Mouse (Mus musculus) lung, embryonic 15.5 days (tissue): Measurements from ENCODE around the gene Cachd1. TPM values are rescaled to one million over a fixed set of nuclear protein-coding genes. Genes with fewer than 3 reads are reported as not detected.

Experiments used
- ATAC-seq: fragments of 200-750 bp; cut with Nextera tagmentation; 2 replicates; pipeline ENCODE4 v1.8.0; 2017; ENCODE audit warnings: moderate number of reproducible peaks, borderline replicate concordance; ENCODE audit not compliant: low FRiP score, low TSS enrichment; ENCODE audit errors: extremely low read depth
- H3K27ac ChIP-seq: fragments of 300-500 bp; sonication (generic); 2 replicates; pipeline ENCODE4 v1.5.1; 2015; ENCODE audit warnings: moderate library complexity, mild to moderate bottlenecking, inconsistent platforms
- H3K27me3 ChIP-seq: fragments of 300-500 bp; sonication (generic); 2 replicates; pipeline ENCODE4 v1.6.1; 2015; ENCODE audit warnings: inconsistent platforms
- H3K36me3 ChIP-seq: fragments of 300-500 bp; sonication (generic); 2 replicates; pipeline ENCODE4 v1.6.1; 2015; ENCODE audit warnings: inconsistent platforms
- H3K4me1 ChIP-seq: fragments of 300-500 bp; sonication (generic); 2 replicates; pipeline ENCODE4 v1.6.1; 2015; ENCODE audit warnings: inconsistent platforms
- H3K4me2 ChIP-seq: fragments of 300-500 bp; sonication (generic); 2 replicates; pipeline ENCODE4 v1.6.1; 2015; ENCODE audit warnings: inconsistent platforms, mild to moderate bottlenecking, moderate library complexity
- H3K4me3 ChIP-seq: fragments of 300-500 bp; sonication (generic); 2 replicates; pipeline ENCODE4 v1.5.1; 2015; ENCODE audit warnings: mild to moderate bottlenecking, inconsistent platforms
- H3K9ac ChIP-seq: fragments of 300-500 bp; sonication (generic); 2 replicates; pipeline ENCODE4 v1.6.1; 2015; ENCODE audit warnings: inconsistent platforms
- H3K9me3 ChIP-seq: fragments of 300-500 bp; sonication (generic); 2 replicates; pipeline ENCODE4 v1.6.1; 2016; ENCODE audit warnings: inconsistent platforms
- WGBS: fragments of 180-500 bp; shearing (Covaris S2); methylation state at CpG from one replicate; pipeline ENCODE4 v1.1.7; 2015; 5-methylcytosine and 5-hydroxymethylcytosine counted together
- polyA plus RNA-seq: library from polyadenylated mRNA; unstranded; fragments of >200 nt; fragmentation: Nextera tagmentation; extraction: Ambion mirVana; gene quantifications from 2 replicates; pipeline ENCODE4 v1.2.1, GENCODE M21; 2015

Cachd1 gene
- polyA plus RNA-seq, 1 experiment from 2014 or later, result 19.1 TPM

DNA sequence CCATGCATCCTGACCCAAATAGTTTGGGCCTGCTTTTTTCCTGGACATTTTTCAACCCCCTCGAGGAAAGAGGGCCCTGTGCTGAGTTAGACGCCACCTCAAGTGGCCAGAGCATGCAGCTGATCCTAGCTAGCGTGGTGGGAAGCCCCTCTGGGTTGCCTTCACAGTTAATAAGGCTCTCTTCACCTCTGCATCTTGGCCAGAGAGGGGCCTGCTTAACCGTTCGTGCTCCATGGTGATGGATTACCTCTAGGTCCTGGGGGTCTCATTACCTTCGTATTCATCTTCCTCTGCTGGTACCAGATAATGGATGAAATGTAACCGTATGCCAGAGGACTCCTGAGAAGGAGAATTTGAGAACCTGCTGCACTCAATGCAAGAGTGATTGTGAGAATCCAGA lies 167.2 kb downstream of the Cachd1 start:
- 53% methylated on average over 7 of the region's 7 CpGs for WGBS
- H3K36me3 ChIP-seq, result peaks cover 6% of the 10 kb centered on the region; the same call in 1 of the 2 replicates
- ATAC-seq, result no peak

DNA sequence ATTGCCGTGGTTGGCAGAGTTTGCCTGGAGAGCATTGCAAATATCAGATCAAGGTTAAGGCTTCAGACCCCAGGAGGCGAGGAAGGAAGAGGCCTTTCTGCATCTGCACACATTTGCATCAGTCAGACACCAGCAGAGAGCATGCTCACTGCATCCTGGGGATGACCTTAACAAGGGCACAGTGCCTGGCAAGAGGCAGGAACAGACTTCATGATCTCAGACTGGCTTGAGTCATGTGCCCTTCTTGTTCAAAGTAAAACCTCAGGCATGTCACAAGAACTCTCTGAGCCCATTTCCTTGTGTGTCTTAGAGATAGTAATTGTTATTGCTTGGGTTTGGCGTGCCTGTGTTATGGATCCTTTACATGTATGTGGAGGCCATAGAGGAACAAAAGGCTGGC lies 167.8 kb downstream of the Cachd1 start:
- no peak overlapping the region for H3K4me3 ChIP-seq
- no peaks in the 10 kb centered on the region for H3K27me3 ChIP-seq
- no peak for ATAC-seq
- 66% methylated on average over 3 of the region's 3 CpGs for whole genome bisulfite sequencing
- H3K36me3 ChIP-seq, result peaks cover 6% of the 10 kb centered on the region; the same call in 1 of the 2 replicates
- H3K4me2 ChIP-seq, result no peak overlapping the region
- no peak overlapping the region for H3K9ac ChIP-seq
- H3K9me3 ChIP-seq, result no peaks in the 10 kb centered on the region
- H3K4me1 ChIP-seq, result no peaks in the 10 kb centered on the region
- no peak overlapping the region for H3K27ac ChIP-seq

More for the DNA sequence above, 167.2 kb downstream of the Cachd1 start:
- Histone ChIP-seq H3K9me3 (no peaks in the 10 kb centered on the region), H3K27me3 (no peaks in the 10 kb centered on the region), H3K4me2 (no peak overlapping the region), H3K4me1 (no peaks in the 10 kb centered on the region), H3K4me3 (no peak overlapping the region), H3K9ac (no peak overlapping the region), H3K27ac (no peak overlapping the region)

DNA sequence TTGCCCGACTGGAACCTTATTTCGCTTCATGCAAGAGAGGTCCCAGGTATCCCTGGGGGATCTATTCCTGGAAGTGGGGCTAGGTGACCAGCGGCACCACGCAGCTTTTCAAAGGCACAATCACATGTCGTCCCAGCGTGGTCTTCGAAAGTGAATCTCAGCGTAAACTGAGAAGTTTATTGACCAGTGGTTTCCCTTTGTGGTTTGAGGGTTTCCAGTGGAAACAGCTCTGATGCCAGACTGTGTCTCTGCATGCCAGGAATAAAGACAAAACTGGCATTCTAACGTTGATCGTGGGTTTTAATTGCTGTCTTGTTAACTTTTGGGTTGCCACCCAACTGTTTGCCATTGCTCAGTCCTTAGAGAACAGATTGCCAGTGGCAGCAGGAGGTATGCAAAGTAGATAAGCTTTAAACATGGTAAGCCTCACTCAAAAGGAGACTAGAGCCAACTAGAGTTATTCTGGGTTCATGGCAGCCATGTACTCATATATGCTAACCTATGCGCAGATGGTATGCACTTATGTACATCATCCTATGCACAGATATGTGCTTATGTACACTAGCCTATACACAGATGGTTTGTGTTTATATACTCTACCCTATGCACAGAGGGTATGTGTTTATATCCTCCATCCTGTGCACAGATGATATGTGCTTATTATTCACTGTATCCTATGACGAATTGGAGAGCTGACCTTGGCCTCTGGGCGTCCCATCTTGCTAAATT lies 168.9 kb downstream of the Cachd1 start:
- no peak for ATAC-seq
- Histone ChIP-seq H3K27ac (no peak overlapping the region), H3K4me2 (no peak overlapping the region), H3K4me1 (no peaks in the 10 kb centered on the region), H3K4me3 (no peak overlapping the region), H3K27me3 (no peaks in the 10 kb centered on the region), H3K36me3 (peaks cover 4% of the 10 kb centered on the region; the same call in 1 of the 2 replicates), H3K9me3 (no peaks in the 10 kb centered on the region), H3K9ac (no peak overlapping the region)
- WGBS, result 83% methylated on average over 13 of the region's 13 CpGs

DNA sequence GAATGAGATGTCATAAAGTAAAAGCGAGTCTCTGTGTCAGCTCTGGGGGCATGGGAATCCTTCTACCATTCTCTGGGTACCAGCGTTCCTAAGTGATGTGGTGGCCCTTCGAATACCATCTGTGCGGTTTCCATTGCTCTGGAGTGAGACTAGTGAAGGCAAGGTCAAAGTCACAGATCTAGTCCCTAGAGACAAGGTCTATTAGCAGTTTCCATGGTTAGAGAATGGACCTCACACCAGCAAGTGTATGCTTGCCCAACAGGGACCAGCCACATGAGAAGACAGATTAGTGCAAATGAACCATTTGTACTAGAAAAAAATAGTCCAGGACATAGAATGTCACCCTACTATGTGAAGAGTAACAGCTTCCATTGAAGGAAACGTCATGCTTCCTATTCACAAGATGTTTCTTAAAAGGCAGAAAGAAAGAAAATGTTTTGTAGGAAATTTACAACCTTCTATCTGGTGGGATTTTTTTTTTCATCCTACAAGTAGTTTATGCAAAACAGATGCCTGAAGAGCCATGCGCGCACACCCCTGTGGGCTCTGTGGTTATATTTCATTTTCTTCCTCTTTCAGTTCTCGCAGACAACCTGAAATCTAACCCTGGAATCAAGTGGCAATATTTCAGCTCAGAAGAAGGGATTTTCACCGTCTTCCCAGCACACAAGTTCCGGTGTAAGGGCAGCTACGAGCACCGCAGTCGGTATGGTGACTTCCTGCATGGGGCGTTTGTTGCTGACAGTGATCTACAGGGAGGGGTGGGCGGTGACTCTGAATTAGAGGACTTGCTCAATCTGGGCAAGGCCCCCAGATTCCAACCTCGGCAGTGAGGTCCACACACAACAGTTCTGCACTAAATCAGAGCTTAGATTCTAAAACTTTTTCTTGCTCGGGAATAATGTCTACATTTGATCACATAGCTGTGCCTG lies 172.3 kb downstream of the Cachd1 start:
- H3K4me1 ChIP-seq, result no peaks in the 10 kb centered on the region
- H3K27ac ChIP-seq, result no peak overlapping the region
- no peak overlapping the region for H3K4me3 ChIP-seq
- no peak overlapping the region for H3K4me2 ChIP-seq
- no peaks in the 10 kb centered on the region for H3K27me3 ChIP-seq
- H3K36me3 ChIP-seq, result peaks cover 17% of the 10 kb centered on the region
- no peak for ATAC-seq
- 81% methylated on average over 17 of the region's 17 CpGs for WGBS
- H3K9me3 ChIP-seq, result no peaks in the 10 kb centered on the region
- no peak overlapping the region for H3K9ac ChIP-seq

DNA sequence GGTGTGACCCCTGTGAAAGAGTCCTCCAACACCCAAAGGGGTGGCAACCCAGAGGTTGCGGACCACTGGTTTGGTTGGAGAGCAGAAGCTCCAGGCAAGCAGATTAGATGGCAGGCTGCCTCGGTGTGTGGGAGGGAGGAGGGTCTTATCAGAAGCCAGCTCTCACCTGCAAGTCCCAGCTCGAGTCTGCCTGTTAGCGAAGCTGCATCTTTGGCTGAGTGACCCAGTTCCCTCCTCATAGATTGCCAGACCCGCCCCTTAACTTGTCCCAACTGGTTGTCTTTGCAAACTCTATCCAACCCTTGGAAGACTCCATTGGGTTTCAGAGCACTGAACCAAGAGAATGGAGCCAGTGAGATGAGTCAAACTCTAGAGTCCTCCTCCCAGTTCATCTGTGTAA lies 173.8 kb downstream of the Cachd1 start:
- Histone ChIP-seq H3K9me3 (no peaks in the 10 kb centered on the region), H3K4me3 (no peak overlapping the region), H3K27ac (no peak overlapping the region), H3K4me2 (no peak overlapping the region), H3K9ac (no peak overlapping the region), H3K36me3 (peaks cover 21% of the 10 kb centered on the region), H3K27me3 (no peaks in the 10 kb centered on the region), H3K4me1 (no peaks in the 10 kb centered on the region)
- 77% methylated on average over 5 of the region's 5 CpGs for WGBS
- ATAC-seq, result no peak

DNA sequence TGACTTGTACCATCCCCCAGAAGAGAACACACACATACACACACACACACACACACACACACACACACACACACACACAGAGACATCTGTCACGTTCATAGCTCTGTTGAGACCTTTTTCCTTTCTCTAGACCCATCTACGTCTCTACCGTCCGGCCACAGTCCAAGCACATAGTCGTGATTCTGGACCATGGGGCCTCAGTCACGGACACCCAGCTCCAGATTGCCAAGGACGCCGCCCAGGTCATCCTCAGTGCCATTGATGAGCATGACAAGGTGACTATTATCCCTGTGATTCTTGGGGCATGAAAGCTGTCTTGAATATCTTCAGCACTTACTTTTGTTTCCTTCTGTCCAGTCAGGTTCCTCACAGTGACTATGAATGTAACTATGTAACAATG lies 175.4 kb downstream of the Cachd1 start:
- no peak for ATAC-seq
- WGBS, result 83% methylated on average over 8 of the region's 8 CpGs
- no peaks in the 10 kb centered on the region for H3K9me3 ChIP-seq
- no peaks in the 10 kb centered on the region for H3K4me1 ChIP-seq
- peaks cover 25% of the 10 kb centered on the region for H3K36me3 ChIP-seq
- no peak overlapping the region for H3K27ac ChIP-seq
- no peak overlapping the region for H3K4me2 ChIP-seq
- no peak overlapping the region for H3K4me3 ChIP-seq
- H3K9ac ChIP-seq, result no peak overlapping the region
- no peaks in the 10 kb centered on the region for H3K27me3 ChIP-seq

DNA sequence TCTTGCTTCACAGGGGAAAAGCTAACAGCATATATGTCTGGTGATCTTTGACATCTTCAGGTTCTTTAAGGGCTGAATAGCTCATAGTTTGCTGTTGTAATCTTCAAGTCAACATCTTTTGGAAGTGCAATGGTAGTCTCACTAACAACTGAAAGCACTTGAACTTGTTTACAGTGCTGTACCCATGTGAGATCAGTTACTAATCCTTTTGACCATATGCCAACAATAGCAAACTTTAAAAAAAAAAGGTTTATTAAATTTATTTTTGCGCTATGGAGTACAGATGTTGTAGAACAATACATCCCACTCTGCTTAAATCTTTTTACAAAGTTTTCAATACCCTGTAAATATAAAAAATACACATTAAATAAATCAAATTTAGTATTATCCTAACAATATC lies 186.9 kb downstream of the Cachd1 start:
- H3K4me1 ChIP-seq, result no peaks in the 10 kb centered on the region
- H3K9ac ChIP-seq, result no peak overlapping the region
- H3K4me2 ChIP-seq, result no peak overlapping the region
- no peak overlapping the region for H3K27ac ChIP-seq
- 84% methylated on average over 1 of the region's 1 CpGs for WGBS
- H3K4me3 ChIP-seq, result no peak overlapping the region
- H3K9me3 ChIP-seq, result no peaks in the 10 kb centered on the region
- peaks cover 28% of the 10 kb centered on the region for H3K36me3 ChIP-seq
- no peaks in the 10 kb centered on the region for H3K27me3 ChIP-seq
- no peak for ATAC-seq

DNA sequence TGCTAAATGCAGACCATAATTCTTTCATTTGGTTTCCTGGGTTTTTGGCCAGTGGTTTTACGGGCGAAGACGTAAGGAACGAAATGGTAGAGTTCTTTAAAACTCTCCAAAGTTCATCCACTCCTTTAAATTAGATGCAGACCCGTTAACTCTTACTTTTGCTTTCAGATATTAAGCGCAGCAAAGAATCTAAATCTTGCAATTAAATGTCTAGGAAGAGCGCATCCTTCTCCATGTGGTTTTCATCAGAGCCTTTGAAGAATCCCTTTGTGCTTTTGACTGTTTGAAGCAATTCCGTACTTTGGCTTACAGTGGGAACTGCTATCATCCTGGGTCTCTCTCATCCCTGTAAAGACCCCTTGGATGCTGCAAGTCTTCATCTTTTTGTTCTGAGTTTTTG lies 187.3 kb downstream of the Cachd1 start:
- Histone ChIP-seq H3K4me2 (no peak overlapping the region), H3K27ac (no peak overlapping the region), H3K36me3 (peaks cover 28% of the 10 kb centered on the region), H3K9ac (no peak overlapping the region), H3K4me3 (no peak overlapping the region), H3K27me3 (no peaks in the 10 kb centered on the region), H3K4me1 (no peaks in the 10 kb centered on the region), H3K9me3 (no peaks in the 10 kb centered on the region)
- 98% methylated on average over 8 of the region's 8 CpGs for WGBS
- no peak for ATAC-seq

DNA sequence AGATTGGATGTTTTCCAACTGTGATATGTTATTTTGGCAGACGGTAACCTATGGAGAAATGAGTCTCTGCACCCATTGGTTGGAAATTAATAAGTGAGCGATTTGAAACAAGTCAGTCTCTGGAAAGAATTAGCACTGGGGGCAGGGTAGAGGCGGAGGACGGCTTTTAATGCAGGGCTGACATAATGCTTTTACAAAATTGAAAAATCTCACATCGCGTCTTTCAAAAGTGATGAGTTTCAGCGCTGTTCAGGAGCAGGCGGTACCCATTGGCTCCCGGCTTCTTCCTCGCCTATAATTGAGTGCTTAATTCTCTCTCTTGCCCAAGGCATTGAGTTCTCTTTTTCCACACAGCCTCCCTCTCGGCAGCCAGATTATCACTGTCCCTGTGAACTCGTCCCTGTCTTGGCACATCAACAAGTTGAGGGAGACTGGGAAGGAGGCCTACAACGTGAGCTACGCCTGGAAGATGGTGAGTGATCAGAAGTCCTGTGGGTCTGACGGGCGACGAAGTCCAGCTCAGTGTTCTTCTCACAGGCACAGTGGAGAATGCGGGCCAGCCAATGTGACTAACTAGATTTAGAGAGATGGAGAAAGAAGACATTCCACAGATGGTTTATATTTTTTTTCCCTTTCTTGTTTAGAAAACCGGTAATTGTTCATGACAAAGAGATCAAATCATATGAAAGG lies 191.4 kb downstream of the Cachd1 start:
- Histone ChIP-seq H3K4me2 (no peak overlapping the region), H3K9ac (no peak overlapping the region), H3K27ac (no peak overlapping the region), H3K9me3 (no peaks in the 10 kb centered on the region), H3K27me3 (no peaks in the 10 kb centered on the region), H3K4me1 (no peaks in the 10 kb centered on the region), H3K4me3 (no peak overlapping the region), H3K36me3 (peaks cover 33% of the 10 kb centered on the region)
- 68% methylated on average over 19 of the region's 19 CpGs for WGBS
- ATAC-seq, result no peak

DNA sequence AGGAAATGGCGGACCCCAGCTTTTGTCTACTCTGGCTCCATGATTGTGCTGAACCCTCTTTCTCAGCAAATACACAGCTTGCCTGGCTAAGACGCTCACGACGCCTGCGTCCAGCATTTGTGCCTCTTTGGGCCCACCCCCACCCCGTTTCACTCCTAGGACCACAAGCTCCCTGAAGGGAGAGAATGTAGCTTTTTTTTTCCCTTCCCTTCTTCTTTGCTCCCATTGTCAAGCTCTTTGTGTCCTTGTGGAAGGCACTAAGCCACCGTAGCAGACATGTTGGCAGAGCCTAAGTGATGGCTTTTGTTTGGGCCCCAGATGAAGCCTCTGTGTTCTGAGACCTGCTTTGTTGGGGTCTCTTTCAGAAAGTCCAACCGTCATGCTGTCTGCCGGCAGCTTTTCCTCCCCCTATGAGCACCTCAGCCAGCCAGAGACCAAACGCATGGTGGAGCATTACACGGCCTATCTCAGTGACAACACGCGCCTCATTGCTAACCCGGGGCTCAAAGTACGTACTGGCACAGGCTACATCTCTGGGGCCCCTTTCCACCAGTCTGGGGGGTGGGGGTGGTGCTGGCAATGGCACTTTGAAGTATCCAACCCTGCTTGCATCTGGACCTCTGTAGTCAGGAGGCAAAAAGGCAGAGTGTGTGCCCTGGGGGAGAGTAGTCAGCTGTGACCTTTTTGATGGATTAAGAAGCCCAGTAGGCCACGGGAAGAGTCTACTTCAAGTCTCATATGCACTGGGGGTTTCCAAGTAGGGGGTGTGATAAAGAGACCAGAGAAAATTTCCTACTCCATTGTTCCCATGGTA lies 197.4 kb downstream of the Cachd1 start:
- Histone ChIP-seq H3K36me3 (peaks cover 50% of the 10 kb centered on the region), H3K27me3 (no peaks in the 10 kb centered on the region), H3K9ac (no peak overlapping the region), H3K9me3 (no peaks in the 10 kb centered on the region), H3K4me3 (no peak overlapping the region), H3K4me1 (no peaks in the 10 kb centered on the region), H3K27ac (no peak overlapping the region), H3K4me2 (no peak overlapping the region)
- WGBS, result 86% methylated on average over 16 of the region's 16 CpGs
- no peak for ATAC-seq

DNA sequence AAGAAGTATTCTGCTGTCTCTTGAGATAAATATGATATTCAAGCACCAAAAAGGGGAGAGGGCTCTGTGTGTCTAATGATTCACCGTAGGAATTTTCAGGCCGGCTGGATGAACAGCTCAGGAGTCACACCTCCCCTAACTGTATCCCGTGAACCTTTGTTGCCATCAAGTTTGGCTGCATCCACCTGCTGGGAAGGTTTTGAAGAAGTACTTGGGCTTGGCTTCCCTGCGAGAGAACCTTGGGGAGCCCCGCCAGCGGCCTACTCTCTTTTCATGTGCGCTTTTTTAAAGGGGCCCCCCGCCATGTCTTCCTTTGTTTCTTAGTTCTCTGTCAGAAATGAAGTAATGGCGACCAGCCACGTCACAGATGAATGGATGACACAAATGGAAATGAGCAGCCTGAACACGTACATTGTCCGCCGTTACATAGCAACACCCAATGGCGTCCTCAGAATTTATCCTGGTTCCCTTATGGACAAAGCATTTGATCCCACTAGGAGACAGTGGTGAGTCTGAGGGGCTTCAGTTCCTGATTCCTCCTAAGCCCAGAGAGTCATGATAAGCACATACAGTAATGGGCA lies 198.1 kb downstream of the Cachd1 start:
- Histone ChIP-seq H3K4me1 (no peaks in the 10 kb centered on the region), H3K36me3 (peaks cover 44% of the 10 kb centered on the region), H3K4me3 (no peak overlapping the region), H3K9ac (no peak overlapping the region), H3K9me3 (no peaks in the 10 kb centered on the region), H3K27ac (no peak overlapping the region), H3K27me3 (no peaks in the 10 kb centered on the region), H3K4me2 (no peak overlapping the region)
- ATAC-seq, result no peak
- 92% methylated on average over 14 of the region's 14 CpGs for WGBS
